Mouse (Mus musculus) C2C12 (cell line): ENCODE data around the gene Gm17783. TPM values are rescaled to one million over a fixed set of nuclear protein-coding genes. Genes with fewer than 3 reads are reported as not detected.
"Not testable (repeated sequence)": the region's sequence is repeated elsewhere in the genome, so short reads cannot be mapped to it uniquely, and the experiment has no call there.

Source experiments
- H3K27me3 ChIP-seq: one replicate; pipeline ENCODE4 v1.6.1; 2011; ENCODE audit not compliant: control insufficient read depth, insufficient read depth, insufficient read length
- H3K36me3 ChIP-seq: one replicate; pipeline ENCODE4 v1.6.1; 2011; ENCODE audit not compliant: control insufficient read depth, insufficient read depth
- H3K4me3 ChIP-seq: one replicate; pipeline ENCODE4 v1.5.1; 2011; ENCODE audit warnings: mild to moderate bottlenecking, control low read depth; ENCODE audit not compliant: poor library complexity, insufficient read depth, severe bottlenecking
- H3K79me2 ChIP-seq: one replicate; pipeline ENCODE4 v1.6.1; 2011; ENCODE audit not compliant: control insufficient read depth, insufficient read depth
- H3K79me3 ChIP-seq: one replicate; pipeline ENCODE4 v1.6.1; 2011; ENCODE audit warnings: low read depth, control low read depth
- H3ac ChIP-seq: one replicate; pipeline ENCODE3; 2011; ENCODE audit warnings: low read depth; ENCODE audit not compliant: control insufficient read depth, insufficient read length
- CEBPB ChIP-seq: IDR thresholded peaks from one replicate; pipeline ENCODE4 v1.6.1; 2011; ENCODE audit warnings: low read depth, mild to moderate bottlenecking, control low read depth, moderate library complexity
- CTCF ChIP-seq: IDR thresholded peaks from one replicate; pipeline ENCODE4 v1.5.1; 2011; ENCODE audit not compliant: control insufficient read depth, insufficient read depth, insufficient read length
- FOSL1 ChIP-seq: IDR thresholded peaks from one replicate; pipeline ENCODE4 v1.8.0; 2011; ENCODE audit warnings: mild to moderate bottlenecking, low read length; ENCODE audit not compliant: poor library complexity, insufficient read depth, severe bottlenecking
- MAX ChIP-seq: IDR thresholded peaks from one replicate; pipeline ENCODE4 v1.6.1; 2011; ENCODE audit warnings: mild to moderate bottlenecking, control low read depth
- MYOD1 ChIP-seq: IDR thresholded peaks from one replicate; pipeline ENCODE4 v1.6.1; 2011; ENCODE audit warnings: low read depth; ENCODE audit not compliant: control insufficient read depth, insufficient read length
- MYOG ChIP-seq: IDR thresholded peaks from one replicate; pipeline ENCODE4 v1.6.1; 2011; ENCODE audit not compliant: control insufficient read depth, insufficient read length; ENCODE audit errors: extremely low read depth
- USF1 ChIP-seq: IDR thresholded peaks from one replicate; pipeline ENCODE4 v1.6.1; 2011; ENCODE audit warnings: low read depth, mild to moderate bottlenecking, control low read depth, moderate library complexity
- polyA plus RNA-seq: library from polyadenylated mRNA; unstranded; fragments of >200 nt; fragmentation: generic; extraction: Trizol; gene quantifications from one replicate; pipeline ENCODE4 v1.2.1, GENCODE M21; 2012; ENCODE audit warnings: missing spikeins

Gm17783 gene
- polyA plus RNA-seq, 1 experiment, result not detected

- no peak overlapping the region for H3K4me3 ChIP-seq
- H3K79me3 ChIP-seq, result no peaks in the 10 kb centered on the region
- H3ac ChIP-seq, result no peak overlapping the region
- no peak for TF ChIP-seq FOSL1
- no peak for TF ChIP-seq CTCF
- TF ChIP-seq MYOG, result no peak
- no peak for TF ChIP-seq MYOD1
- TF ChIP-seq USF1, result no peak
- TF ChIP-seq CEBPB, result no peak
- TF ChIP-seq MAX, result no peak
- H3K79me2 ChIP-seq, result no peaks in the 10 kb centered on the region
- H3K36me3 ChIP-seq, result no peaks in the 10 kb centered on the region
- H3K27me3 ChIP-seq, result no peaks in the 10 kb centered on the region
These were observed 10.3 kb upstream of the Gm17783 start for GRCm38 (mm10) chr16:45542108-45542507.

- not testable (repeated sequence) for H3K79me2 ChIP-seq
These were observed 6.5 kb upstream of the Gm17783 start for GRCm38 (mm10) chr16:45538342-45538741.

GRCm38 (mm10) chr16:45535009-45535408 lies 3.2 kb upstream of the Gm17783 start, which contains the start of gene Slc9c1:
TSS of gene Slc9c1 (plus strand) at chr16:45535309.
- peaks cover 3% of the 10 kb centered on the region for H3K27me3 ChIP-seq
- H3K79me2 ChIP-seq, result no peaks in the 10 kb centered on the region
- H3ac ChIP-seq, result no peak within 1 kb of the TSS
- no peak for TF ChIP-seq CEBPB
- TF ChIP-seq CTCF, result no peak
- no peak for TF ChIP-seq MAX
- TF ChIP-seq FOSL1, result no peak
- TF ChIP-seq MYOD1, result no peak
- TF ChIP-seq MYOG, result no peak
- no peak for TF ChIP-seq USF1
- no peak within 1 kb of the TSS for H3K4me3 ChIP-seq
- H3K79me3 ChIP-seq, result no peaks in the 10 kb centered on the region
- H3K36me3 ChIP-seq, result no peaks in the 10 kb centered on the region

More at GRCm38 (mm10) chr16:45538342-45538741, 6.5 kb upstream of the Gm17783 start:
- H3K79me3 ChIP-seq, H3K36me3 ChIP-seq, H3K4me3 ChIP-seq, H3ac ChIP-seq, H3K27me3 ChIP-seq: not testable (repeated sequence)

GRCm38 (mm10) chr16:45525551-45525950 lies 6.3 kb downstream of the Gm17783 start:
- Histone ChIP-seq H3ac (no peak overlapping the region), H3K79me2 (no peaks in the 10 kb centered on the region), H3K36me3 (no peaks in the 10 kb centered on the region), H3K79me3 (no peaks in the 10 kb centered on the region), H3K27me3 (no peaks in the 10 kb centered on the region), H3K4me3 (no peak overlapping the region)
- TF ChIP-seq CEBPB (no peak), FOSL1 (no peak), MYOG (no peak), MYOD1 (no peak), MAX (no peak), USF1 (no peak), CTCF (no peak)

- no peaks in the 10 kb centered on the region for H3K79me3 ChIP-seq
- no peaks in the 10 kb centered on the region for H3K79me2 ChIP-seq
- H3K27me3 ChIP-seq, result no peaks in the 10 kb centered on the region
- TF ChIP-seq MYOG (no peak), USF1 (no peak), CTCF (no peak), CEBPB (no peak), MYOD1 (no peak), MAX (no peak), FOSL1 (no peak)
- H3ac ChIP-seq, result no peak overlapping the region
- no peaks in the 10 kb centered on the region for H3K36me3 ChIP-seq
- H3K4me3 ChIP-seq, result no peak overlapping the region
These were observed 36.5 kb downstream of the Gm17783 start for GRCm38 (mm10) chr16:45495326-45495725.

GRCm38 (mm10) chr16:45492927-45493326 lies 38.9 kb downstream of the Gm17783 start, which contains the start of gene Gm609:
TSS of gene Gm609 (minus strand) at chr16:45492969.
- Histone ChIP-seq H3K79me3 (no peaks in the 10 kb centered on the region), H3K36me3 (no peaks in the 10 kb centered on the region), H3K79me2 (no peaks in the 10 kb centered on the region), H3K4me3 (no peak within 1 kb of the TSS), H3K27me3 (no peaks in the 10 kb centered on the region), H3ac (no peak within 1 kb of the TSS)
- TF ChIP-seq MYOD1 (no peak), CEBPB (no peak)
